25 mouse cellular contexts compared by ENCODE assay signal in genomic region chr1:59636349-59636748, GRCm38 (mm10).
"Had no signal": no experiment of that assay in that cellular context is flagged by ENCODE, and none has a peak within 500 bp of the region (broad histone marks: within the 10 kb centered on the region; RNA-seq: fewer than 3 reads in every experiment).

No protein-coding gene starts in this region.

- H3K27me3 ChIP-seq: limb, embryonic 12.5 days; limb, embryonic 15.5 days; neural tube, embryonic 13.5 days; stomach, embryonic 15.5 days had no signal

- DNase-seq: kidney, adult 18-20 months; kidney, adult 9 months; kidney, postnatal 14 days; kidney, postnatal 4 days; layer of hippocampus, adult 9-11 months; layer of hippocampus, postnatal 36 days; left cerebral cortex, postnatal 4 days; lung, adult 2 months; lung, postnatal 14 days; lung, postnatal 4 days; midbrain, embryonic 14.5 days; retina, postnatal 1 day; right cerebral cortex, postnatal 25 days; spleen, adult 18-20 months; thymus, postnatal 25 days had no signal

- ATAC-seq: hindbrain, postnatal 0 days; inflammation-experienced regulatory T-cells, adult 6 months; intestine, embryonic 16.5 days had no signal

- H3K4me2 ChIP-seq: limb, embryonic 12.5 days; limb, embryonic 15.5 days; neural tube, embryonic 13.5 days; stomach, embryonic 15.5 days had no signal

- H3K9me3 ChIP-seq: limb, embryonic 12.5 days; limb, embryonic 15.5 days; midbrain, embryonic 10.5 days; neural tube, embryonic 13.5 days; stomach, embryonic 15.5 days had no signal

- H3K27ac ChIP-seq: hindbrain, postnatal 0 days; left cerebral cortex, adult 2 months; limb, embryonic 12.5 days; limb, embryonic 15.5 days; midbrain, embryonic 10.5 days; neural tube, embryonic 13.5 days; stomach, embryonic 15.5 days had no signal

- H3K36me3 ChIP-seq: stomach, embryonic 15.5 days had no signal

- H3K4me1 ChIP-seq: midbrain, embryonic 10.5 days; neural tube, embryonic 13.5 days; stomach, embryonic 15.5 days had no signal

- H3K9ac ChIP-seq: limb, embryonic 12.5 days; limb, embryonic 15.5 days; neural tube, embryonic 13.5 days; stomach, embryonic 15.5 days had no signal

- H3K4me3 ChIP-seq: left cerebral cortex, adult 2 months; limb, embryonic 12.5 days; limb, embryonic 15.5 days; midbrain, embryonic 10.5 days; myocyte; neural tube, embryonic 13.5 days; stomach, embryonic 15.5 days had no signal
